Mouse (Mus musculus): ENCODE results near the gene Rin3.
A peak's percentile ranks its signal among the peaks of the same experiment; 100 is the strongest.

The Rin3 gene

DNA sequence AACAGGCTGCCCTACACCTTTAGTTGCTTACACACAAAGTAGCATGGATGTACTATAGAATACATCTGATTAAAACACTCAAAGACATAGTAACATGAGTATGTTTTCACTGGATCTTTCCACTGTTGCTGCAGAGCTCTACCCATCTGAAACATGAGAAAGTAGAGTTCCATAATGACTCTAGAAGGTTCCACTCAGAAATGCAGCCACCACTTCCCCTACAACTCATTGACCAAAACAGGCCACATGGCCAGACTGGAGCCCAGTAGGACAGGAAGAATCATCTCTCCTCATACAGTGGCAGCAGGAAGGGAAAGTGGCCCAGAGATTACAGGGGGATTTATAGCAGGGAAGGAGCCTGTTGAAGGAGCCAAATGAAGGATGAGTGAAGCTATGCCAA is 47.9 kb downstream of the Rin3 start:
- DNase-seq (ENCODE audit: low spot score) = no peak

DNA sequence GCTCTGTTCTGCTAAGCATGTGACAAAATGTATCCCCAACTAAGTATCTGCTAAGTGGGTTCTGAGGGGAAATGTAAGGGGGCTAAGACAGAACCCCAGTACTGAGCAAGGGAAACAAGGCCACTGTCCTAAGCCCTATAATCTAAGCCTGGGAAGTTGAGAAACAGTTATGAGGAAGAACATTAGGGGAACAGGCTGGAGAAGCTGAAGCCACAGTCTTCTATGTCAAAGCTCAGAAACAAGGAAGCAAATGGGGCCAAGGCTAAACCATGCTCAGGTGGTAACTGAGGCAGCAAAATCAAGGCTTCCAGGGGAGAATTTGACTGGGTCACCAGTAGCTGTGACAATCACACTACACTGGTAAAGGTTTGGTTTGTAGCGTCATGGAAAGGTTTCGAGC is 50.3 kb downstream of the Rin3 start:
- no peak for DNase-seq (ENCODE audit: low spot score)

DNA sequence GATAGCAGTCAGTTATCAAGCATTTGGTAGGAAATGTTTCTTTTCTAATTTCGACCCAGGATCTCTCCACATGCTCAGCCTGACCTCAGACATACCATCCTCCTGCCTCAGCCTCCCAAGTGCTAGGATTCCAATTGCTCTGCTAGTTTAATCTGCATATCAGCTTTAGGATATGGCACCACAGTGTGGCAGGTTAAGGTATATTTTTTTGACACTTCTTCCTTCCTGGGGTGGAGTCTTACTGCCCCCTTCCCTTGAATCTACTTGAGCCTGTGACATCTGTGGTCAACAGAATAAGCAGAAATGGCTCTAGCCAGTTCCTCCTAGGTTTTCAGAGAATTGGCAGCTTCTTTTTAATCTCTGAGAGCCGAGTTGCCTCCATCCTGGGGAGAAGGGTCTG is 56.2 kb downstream of the Rin3 start:
- DNase-seq (ENCODE audit: low spot score) = peak; percentile 52

DNA sequence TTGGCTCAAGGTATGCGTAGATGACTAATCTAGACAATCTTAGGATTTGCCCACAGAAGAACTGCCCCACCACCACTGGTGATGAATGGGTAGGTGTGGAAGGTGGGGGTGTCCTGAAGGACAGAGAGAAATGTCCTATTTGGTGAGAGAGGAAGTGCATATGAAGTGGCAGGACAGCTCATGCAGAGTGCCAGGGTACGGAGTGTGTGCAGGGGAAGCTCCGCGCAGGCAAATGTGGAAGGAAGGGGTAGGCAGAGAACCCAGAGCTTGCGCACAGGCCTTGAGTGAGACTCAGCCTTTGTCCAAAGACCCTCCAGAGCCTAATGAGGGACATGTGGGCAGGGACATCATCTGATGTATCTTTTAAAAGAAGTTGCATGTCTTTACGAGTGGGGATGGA is 57.6 kb downstream of the Rin3 start:
- no peak for DNase-seq (ENCODE audit: low spot score)

GRCm38 (mm10) chr12:102342147-102342546 is 59.3 kb downstream of the Rin3 start:
- DNase-seq (ENCODE audit: low spot score) = no peak

- DNase-seq (ENCODE audit: low spot score) = no peak
Observed at GRCm38 (mm10) chr12:102342602-102343001, 59.8 kb downstream of the Rin3 start.

DNA sequence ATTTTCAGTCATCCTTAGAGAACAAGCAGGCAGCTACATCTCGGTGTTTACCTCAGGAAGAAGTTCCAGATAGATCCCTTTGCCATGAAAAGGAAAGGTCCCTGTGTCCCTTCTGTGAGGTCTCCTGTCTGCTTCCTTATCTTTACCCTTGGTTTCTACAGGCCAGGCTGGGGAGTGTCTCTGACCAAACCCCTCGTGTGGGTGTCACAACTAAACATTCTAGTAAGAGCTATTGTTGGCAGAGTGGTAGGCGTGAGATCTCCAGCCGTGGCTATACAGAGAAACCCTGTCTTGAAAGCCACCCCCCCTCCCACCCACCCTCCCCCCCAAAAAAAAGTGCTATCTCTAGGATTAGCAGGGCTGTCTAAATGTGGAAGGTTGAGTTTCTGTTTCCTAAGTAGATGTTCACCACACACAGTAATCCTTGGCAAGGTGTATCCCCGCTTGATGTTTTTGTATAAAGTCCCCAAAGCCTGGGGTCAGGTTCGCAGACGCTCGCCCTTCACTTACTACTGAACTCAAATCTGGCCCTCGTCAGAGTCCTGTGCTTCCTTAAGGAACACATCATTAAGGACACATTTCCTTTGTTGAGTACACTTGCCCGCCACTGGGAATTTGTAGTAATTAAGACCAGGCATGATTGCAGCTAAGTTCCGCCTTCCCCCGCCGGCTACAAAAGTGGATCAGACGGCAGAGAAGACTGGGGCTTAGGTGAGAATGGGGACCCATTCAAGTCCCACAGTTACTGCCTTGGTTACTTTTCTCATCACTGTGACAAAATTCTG is 62.4 kb downstream of the Rin3 start:
- no peak for DNase-seq (ENCODE audit: low spot score)

GRCm38 (mm10) chr12:102346507-102346906 is 63.7 kb downstream of the Rin3 start:
- DNase-seq (ENCODE audit: low spot score) = peak; percentile 66

DNA sequence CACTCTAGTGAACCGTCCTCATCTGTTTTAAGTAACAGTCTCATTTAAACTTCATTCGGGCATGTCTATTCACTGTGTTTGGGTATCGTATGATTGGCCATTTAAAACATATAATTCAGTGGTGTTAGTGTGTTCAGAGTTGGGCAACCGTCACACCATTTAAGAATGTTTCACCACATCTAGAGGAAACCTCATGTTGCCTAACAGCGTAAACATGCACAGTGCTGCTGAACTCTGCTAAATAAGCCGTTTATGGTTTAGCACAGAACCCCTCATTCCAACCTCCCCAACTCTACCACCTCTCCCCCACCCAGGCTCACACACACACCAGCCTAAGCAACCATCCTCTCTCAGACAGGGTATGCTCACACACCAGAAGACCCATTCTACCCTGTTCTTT is 65.6 kb downstream of the Rin3 start:
- no peak for DNase-seq (ENCODE audit: low spot score)

DNA sequence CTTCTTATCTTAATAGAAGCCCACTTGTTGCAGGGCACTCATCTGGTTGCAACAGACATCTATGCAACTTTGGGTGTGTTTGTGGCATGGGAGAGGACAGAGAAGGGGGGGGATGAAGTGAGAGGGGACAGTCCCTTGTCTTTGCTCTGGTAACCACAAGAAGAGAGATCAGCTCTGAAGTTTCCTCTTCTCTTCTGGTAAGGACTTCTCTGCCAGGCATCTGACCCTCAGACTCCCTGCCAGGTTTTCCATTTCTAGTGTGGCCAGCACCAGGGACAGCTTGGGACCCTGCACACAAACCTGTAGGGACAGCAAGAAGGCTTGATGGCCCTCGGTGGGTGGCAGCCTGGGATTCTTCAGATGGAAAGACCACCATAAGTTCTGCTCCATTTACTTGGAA is 68.1 kb downstream of the Rin3 start:
- no peak for DNase-seq (ENCODE audit: low spot score)

DNA sequence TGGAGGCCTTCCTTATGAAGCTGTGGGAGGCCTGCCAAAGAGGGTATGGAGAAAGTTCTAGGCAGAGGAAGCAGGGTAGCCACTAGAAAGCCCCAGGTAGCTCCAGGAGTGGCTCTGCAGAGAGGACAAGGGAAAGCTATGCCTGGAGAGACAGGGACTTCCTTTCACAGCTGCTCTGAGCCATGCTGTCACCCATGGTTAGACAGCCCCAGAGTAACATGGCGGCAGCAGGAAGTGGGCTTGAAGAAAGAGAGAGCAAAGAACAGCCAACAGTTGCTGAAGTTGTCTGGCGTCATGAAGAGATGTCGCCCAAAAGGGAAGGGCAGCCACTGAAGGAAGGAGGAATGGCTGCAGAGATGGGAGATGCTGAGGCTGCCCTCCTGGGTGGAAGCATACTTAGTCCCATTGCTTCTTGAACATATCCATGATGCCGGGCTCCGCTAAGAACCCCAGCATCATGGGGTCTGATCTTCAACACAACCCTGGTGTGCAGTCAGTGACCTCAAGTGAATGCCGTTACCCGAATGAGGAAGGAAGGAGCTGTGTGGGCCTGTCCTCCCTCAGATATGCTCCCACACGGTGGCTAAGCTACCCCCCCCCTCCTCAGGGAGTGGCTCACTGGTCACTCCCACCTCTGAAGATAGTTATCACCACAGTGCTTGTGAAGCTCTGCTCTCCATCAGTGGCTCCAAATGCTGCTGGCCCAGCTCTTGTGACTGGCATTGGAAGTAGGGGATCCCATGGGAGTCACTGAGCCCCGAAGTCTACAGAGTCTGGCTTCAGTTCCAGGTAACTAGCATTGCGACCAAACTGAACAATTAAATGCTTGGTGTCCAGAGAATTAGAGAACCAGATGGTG is 71.5 kb downstream of the Rin3 start:
- DNase-seq (ENCODE audit: low spot score) = peak; percentile 55

GRCm38 (mm10) chr12:102355784-102356183 is 72.9 kb downstream of the Rin3 start:
- no peak for DNase-seq (ENCODE audit: low spot score)

DNA sequence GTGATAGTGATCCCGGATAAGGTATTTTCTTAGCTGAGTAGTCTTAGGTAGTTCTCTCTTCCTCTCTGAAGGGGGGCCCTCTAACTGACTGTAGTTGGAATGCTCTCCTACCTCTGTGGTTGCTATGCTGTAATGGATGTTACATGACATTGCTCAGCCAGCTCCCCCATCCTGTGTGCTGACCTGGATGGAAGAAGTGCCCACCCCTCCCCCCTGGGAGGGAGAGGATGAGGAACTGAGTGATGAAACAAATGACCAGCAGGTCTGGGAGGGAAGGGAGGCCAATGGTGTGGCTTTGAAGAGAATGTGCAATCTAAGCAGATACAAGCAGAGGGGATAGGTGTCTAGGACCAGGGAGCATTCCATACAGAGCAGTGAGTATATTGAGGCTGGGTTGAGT is 73.9 kb downstream of the Rin3 start:
- no peak for DNase-seq (ENCODE audit: low spot score)

GRCm38 (mm10) chr12:102359390-102359789 is 76.5 kb downstream of the Rin3 start:
- no peak for DNase-seq (ENCODE audit: low spot score)

DNA sequence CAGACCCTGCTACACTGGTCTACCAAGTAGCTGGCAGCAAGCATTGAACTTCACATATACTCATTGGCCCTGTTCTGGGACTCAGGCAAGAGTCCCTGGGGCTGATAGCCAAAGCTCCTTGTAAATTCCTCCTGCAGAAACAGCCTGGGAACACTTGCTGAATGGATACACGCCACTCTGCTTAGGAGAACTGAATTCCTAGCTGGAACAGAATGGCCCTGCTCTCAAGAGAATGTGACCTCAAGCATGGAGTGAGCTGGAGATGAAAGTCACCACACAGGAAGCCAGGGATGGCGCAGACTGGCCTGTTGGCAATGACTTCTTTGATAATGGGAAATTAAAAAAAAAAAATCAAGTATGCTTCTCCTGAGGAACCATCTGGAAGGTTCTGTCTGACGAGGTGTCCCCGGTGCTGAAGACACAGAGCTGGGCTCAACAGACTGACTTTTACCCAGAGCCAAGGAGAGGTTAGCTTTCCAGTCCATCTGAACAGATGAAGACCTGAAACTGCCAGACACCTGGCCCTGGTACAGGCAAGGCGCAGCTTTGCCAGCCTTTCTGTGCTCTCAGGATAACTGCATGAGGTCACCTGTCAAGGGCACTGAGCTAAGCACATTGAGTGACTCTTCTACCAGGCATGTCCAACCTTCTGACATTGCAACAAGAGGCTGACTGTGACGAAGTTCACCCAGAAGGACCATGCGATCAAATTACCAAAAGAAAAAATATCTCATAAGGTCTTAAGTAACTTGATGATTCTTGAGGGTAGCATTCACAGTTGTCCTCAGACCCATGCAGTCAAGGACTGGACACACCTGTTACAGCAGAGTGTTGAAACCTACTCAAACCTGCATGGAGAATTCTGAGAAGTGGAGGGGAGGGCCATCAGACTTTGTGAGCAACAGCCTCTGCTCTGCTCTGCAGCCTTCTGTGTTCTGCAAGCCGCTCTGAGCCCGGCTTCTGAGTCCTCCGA is 78.6 kb downstream of the Rin3 start:
- no peak for DNase-seq (ENCODE audit: low spot score)

DNA sequence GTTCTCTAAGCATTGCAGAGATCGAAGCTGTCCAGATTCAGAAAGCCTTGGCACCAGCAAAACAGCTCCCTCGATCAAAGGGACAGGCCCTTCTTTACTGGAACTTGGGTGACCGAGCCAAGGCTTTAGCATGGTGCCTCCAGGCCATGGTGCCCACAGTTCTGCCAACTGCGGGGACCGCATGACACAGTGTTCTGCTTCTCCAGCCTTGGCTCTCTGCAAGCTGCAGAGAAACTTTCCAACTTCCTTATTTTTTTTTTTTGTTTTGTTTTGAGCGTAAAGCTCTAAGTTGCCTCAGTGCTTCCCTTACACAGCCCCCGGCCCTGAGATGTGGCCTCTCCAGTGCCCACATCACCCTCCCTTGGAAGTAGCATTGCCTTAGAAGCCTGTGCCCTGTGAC is 82.2 kb downstream of the Rin3 start:
- no peak for DNase-seq (ENCODE audit: low spot score)

DNA sequence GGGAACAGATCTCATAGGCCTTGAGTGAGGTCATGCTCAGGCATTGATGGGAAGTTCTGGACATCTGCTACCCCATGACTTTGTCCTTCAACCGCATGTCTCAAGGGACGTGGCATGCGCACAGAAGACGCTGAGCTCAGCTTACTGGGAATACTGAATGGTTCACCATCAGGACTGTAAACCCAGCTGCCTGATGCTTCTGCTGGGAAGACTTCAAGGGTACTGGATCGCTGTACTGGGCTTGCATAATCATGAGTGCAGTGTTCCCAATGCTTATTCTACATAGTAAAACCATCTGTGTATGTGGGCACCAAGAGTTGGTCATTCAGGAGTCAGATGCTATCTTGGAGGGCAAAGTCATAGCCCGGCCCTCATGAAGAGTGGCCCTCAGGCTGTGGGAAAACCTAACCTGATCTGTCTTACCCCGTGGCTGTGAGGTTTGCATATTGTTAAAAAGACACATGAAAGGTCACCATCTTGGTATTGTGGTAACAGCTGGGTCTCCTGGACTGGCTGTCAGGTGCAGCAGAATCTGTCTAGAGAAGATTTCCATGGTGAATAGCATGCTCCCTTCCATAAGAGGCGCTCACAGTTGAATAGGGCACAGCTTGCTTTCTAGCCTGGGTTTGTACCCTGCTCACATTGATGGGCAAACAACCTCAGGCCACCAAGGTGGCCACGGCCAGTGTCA is 83.4 kb downstream of the Rin3 start:
- DNase-seq (ENCODE audit: low spot score) = no peak

- no peak for DNase-seq (ENCODE audit: low spot score)
Observed at GRCm38 (mm10) chr12:102367075-102367474, 84.2 kb downstream of the Rin3 start.

DNA sequence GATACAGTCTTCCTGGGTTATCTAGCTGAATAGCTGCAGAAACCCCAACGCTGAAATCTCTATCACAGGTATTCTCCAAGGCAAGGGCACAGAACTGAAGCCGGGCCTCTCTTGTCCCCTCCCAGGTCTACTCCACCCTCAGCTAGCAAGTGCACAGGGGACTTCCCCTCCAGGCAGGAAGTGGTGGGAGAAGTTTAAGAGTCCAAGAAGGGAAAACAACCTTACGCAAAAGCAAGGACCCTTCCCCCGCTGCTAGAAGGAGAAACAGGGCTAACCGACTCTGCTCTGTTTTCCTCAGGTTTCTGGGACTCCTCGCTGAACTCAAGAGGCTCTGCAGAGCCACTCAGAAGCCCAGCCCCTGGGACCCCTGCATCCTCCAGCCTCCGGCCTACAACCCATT is 85.2 kb downstream of the Rin3 start:
- peak; percentile 63 for DNase-seq (ENCODE audit: low spot score)

GRCm38 (mm10) chr12:102368556-102368955 is 85.7 kb downstream of the Rin3 start:
- no peak for DNase-seq (ENCODE audit: low spot score)

GRCm38 (mm10) chr12:102369488-102370235 is 86.8 kb downstream of the Rin3 start:
- DNase-seq (ENCODE audit: low spot score) = no peak
